Mouse (Mus musculus) liver, postnatal 0 days (tissue): ENCODE results near the gene Shcbp1l.
"Not testable (repeated sequence)": the region's sequence is repeated elsewhere in the genome, so short reads cannot be mapped to it uniquely, and the experiment has no call there.

Source experiments
- CTCF ChIP-seq: sonication (generic); IDR thresholded peaks from 2 replicates; pipeline ENCODE4 v1.5.1; 2016; ENCODE audit warnings: antibody characterized with exemption, low read depth
- EP300 ChIP-seq: IDR thresholded peaks from 2 replicates; pipeline ENCODE4 v1.6.1; 2016; ENCODE audit warnings: antibody characterized with exemption, low read depth, mild to moderate bottlenecking

- not testable (repeated sequence) for TF ChIP-seq CTCF, EP300
Measured at GRCm38 (mm10) chr1:153414114-153414723, 10.7 kb upstream of the Shcbp1l start.
